Mouse (Mus musculus) CD4-positive, CD25-positive, alpha-beta regulatory T cell, adult 4 months (primary cell): ENCODE measurements around the gene Ereg. TPM values are rescaled to one million over a fixed set of nuclear protein-coding genes. Genes with fewer than 3 reads are reported as not detected.

Source experiments
- ATAC-seq: one replicate; pipeline ENCODE4 v1.8.0; 2017
- polyA plus RNA-seq, 2 experiments: library from polyadenylated mRNA; unstranded; fragments of 100-300 nt; shearing (Covaris generic); gene quantifications; one replicate each; pipeline ENCODE4 v1.2.1; 2017

Ereg gene
- polyA plus RNA-seq: not detected

DNA sequence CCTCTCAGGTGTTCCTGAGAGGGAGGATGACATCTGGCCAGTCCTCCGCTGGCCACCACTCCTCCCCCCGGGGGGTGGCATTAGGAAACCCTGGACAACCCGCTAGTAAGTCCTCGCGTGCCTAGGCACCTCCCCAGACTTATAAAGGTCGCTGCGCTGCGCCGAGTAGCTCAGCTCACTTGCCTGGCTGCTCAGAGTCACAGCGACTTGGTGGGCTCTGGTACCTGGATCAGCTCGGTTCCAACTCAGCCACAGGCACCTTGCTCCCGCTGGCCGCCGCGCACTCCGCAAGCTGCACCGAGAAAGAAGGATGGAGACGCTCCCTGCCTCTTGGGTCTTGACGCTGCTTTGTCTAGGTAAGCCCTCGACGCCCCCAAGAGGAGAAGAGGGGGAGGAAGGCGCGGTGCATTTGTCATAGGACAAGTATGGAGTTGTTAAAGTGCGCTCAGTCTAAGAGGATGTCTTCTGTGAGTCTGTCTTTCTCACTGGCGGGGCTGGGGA lies at the start of gene Ereg:
TSS of gene Ereg (plus strand) at position 173 of the 501 bp plus-strand sequence.
- no peak for ATAC-seq

DNA sequence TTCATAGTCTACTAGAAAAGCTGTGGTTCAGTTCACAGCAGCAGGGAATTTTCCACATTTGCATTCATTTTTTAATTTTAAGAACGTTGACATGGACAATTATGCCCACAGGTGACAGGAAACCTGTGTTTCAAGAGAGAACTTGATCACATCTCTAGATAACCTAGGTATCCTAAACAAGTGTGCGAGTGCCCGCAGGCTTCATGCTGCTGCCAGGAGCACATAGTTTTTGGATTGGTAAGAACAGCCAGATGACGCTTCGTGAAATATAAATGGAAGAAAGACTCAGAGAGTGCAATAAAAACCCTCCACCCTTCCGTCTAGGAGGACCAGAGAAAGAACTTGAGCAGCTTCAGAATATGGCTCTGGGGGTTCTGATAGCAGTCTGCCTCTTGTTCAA lies 47.3 kb upstream of the Ereg start, which contains the start of gene Epgn:
TSS of gene Epgn (plus strand) at position 301 of the 400 bp plus-strand sequence.
- ATAC-seq: no peak

DNA sequence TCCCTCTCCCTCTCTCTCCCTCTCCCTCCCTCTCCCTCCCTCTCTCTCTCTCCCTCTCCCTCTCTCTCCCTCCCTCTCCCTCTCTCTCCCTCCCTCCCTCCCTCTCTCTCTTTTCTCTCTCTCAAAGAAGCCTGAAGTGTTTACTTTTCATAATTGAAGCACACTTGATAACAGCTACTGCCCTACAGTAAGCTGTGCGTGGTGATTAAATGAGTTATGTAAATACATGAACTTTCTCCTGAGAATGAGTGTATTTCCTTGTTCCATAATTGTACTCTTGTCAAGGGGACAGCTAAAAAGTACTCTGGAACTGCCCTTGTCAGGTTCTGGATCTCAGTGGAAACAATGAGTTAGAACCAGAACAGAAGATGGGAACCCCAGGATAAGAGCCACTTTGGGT lies 46.6 kb upstream of the Ereg start:
- no peak for ATAC-seq

DNA sequence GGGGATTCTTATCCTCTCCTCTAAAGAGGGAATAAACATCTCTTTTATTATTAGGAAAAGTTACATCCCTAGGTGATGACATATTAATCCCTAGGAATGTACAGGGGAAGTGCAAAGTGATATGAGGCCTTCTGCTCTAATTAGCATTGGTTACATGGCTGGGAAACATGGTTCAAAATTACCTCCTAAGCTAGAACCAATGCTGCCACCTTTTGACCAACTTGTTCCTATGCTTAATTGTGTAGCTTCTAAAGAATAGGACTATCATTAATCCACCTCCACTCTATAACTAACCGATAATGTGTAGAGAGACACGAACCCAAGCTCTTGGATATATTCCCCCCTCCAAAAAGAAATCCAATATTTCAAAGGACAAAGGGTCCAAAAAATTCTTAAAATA lies 43.8 kb upstream of the Ereg start:
- ATAC-seq: no peak

DNA sequence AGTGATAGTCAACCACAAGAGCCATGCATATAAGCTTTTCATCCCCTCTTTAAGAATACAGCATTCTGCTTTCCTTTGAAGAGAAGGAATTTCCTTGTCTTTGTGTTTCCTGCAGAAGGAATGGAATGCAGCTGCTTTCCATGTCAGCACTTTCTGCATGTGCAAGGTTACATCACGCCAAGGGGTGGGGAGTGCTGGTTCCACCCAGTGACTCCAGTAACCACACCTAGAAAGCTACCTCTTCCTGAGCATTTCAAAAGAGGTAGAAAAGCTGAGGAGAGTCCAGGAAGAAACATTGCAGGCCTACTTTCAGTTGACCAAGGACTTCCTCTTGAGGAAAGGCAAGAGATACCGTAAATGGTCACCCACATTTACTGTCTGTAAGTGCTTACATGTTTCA lies 39.1 kb upstream of the Ereg start:
- ATAC-seq: no peak

DNA sequence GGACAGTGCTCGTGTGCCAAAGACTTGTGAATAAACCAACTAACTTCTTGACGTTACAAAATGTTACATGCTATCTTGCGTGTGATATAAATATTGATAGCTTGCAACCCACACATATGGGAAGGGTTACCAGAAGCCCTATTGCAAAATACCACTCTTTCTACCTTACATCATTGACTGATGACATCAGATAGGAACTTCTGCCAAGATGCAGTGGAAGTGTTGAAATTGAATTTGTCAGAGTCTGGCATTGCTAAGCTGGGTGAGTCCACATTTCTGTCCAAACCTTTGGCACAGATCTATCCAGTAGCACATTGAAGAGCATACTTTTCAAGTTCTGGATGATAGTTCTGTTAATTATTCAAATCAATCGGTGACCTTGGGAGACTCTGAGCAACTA lies 37.8 kb upstream of the Ereg start:
- no peak for ATAC-seq

DNA sequence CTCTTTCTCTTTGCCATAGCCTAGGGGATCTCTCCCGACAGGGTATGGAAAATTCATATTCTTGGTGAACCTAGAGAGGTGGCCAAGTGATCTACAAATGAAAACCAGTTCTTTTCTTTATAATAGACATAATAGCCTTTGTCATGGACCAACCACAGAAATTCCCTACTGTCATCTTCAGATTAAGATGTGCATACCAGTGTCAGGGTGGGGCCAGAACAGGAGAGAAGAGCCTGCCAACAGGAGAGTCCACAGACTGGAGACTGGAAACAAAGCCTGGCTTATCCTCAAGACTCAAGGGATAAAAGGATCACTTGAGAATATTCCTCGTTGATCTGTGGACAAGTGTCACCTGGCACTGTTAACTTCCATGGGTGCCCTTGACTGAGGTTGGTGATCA lies 36.7 kb upstream of the Ereg start:
- no peak for ATAC-seq

DNA sequence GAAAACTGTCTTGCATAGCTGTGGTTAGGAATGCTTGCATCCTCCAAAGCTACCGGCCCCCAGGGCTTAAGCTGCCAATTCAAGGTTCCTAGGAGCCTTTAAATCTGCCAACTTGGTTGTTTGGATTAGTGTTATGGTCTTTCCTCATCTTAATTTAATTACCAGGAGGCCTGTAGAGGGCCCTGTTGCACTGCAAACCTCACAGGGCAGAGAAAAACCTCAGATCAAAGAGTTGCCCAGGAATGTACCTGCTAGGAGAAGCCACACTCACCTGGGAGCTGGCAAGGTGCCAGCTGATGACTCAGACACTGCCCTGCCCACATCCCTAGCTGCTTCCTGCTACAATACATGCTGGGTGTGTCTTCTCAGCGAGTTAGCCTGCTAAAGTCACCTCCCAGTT lies 35.9 kb upstream of the Ereg start:
- ATAC-seq: peak; percentile 95

DNA sequence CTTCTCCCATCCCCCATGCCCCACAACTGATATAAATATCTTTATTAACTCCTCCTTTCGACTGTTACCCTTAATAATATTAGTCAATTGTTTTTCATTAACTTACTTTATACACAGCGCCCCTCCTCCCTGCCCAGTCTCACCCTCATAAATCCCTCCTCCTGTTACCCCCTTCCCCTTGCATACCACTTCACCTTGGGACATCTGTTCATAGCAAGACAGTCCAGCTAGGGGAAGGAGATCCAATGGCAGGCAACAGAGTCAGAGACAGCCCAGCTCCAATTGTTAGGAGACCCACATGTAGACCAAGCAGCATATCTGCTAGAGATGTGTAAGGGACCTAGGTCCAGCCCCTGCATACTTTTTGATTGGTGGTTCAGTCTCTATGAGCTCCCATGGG lies 35.5 kb upstream of the Ereg start:
- ATAC-seq: no peak

DNA sequence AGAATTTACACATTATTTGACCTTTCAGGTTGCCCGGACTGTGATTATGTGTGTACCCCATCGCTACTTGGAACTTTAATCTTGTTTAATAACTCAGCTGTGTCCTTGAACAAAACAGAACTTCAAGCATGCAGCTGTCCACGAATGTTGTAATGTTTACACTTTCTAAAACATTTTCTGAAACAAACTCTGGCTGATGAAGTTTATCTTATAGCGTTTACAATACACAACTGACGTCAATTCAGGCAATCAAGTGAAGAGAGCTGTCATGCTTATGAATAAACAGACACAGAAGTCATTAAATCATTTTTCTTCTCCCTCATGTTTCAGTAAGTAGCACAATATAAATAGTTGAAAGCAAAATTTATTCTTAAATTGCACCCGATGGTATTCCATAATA lies 26.4 kb upstream of the Ereg start:
- no peak for ATAC-seq

DNA sequence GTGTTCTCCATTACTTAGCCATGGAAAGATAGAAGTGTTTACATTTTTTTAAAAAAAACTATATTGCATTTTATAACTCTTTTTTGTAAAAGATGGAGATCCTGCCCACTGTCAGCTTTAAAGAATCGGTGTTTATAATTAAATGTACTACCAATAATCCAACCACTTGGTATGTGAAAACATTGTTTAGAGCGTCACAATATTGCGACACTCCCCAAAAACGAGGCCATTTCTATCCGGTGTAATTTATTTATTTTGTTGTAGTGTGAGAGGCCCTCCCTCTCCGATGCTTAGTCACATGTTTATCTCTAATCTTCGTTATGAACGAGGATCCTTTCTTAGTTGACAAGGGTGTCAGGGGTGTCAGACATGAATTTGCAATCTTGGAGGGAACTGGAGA lies 26.0 kb upstream of the Ereg start:
- ATAC-seq: no peak

DNA sequence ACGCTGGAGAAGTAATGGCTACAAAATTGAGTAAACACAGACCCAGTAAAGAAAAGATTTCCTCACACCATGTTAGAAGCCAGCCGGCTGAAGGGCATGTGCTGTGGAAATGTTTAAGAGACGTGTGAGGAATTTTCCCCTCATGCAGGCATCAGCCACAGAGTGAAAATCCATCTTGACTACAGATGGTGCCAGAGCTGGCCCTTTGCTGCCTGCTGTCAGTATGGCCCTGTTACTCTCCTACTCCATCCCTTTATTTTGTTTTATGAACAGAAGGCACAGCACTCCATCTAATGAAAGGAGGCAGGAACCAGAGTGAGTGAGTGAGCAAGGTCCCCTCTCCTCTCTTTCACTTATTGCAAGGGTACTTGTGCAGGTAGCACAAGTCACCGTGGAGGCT lies 2.1 kb upstream of the Ereg start:
- ATAC-seq: no peak

DNA sequence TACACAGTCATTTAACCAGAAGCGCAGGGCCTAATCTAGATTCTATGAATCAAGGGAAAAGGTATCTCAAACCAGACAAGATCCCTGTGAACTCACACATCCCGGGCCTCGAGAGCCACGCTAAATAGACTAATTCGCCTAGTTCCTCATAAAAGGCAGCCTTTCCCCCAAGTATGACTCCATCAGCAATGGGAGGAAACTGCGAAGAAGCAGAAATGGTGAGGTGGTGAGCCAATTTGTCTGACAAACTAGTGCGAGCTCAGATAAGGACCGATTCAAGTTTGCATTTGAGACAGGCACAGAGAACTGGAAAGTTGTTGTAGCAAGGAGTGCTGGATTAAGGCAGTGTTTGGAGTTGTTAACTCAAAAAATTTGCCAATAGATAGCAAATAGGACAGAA lies 796 bp upstream of the Ereg start:
- no peak for ATAC-seq

DNA sequence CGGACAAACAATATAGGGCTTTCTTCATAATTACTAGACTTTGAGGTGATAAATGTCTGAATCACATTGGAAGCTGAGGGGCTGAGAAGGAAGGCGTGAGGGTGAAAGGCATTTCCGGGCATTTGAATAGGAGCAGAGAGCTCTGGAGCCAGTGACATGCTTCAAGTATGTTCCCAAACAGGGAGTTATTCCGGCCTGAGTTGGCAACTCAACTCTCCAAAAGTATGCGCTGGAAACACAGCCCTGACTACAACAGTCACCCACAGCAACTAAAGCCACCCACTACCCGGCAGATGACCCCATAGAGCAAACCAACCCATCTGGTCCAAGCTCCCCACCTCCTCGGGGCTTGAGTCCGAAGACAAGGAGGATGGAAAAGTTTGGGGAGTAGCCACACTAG lies 396 bp upstream of the Ereg start:
- ATAC-seq: no peak

DNA sequence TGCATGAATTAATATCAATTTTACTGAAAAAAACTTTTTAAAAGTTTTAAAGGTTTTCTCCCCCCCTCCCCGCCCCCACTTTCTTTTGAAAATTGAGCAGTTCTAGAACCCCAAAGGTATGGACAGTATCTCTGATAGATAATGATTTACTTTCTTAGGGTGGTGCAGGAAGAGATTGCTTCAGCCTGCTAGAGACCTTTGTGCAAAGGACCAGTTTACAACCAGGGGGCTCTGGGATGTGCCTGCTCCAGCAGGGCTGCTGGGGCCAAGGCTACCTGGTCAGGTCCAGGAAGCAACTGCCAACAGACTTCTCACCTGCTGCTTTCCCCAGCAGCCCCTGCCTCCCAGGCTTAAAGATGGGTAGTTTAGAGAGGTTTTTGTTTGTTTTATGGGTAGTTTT lies 599 bp downstream of the Ereg start:
- no peak for ATAC-seq

DNA sequence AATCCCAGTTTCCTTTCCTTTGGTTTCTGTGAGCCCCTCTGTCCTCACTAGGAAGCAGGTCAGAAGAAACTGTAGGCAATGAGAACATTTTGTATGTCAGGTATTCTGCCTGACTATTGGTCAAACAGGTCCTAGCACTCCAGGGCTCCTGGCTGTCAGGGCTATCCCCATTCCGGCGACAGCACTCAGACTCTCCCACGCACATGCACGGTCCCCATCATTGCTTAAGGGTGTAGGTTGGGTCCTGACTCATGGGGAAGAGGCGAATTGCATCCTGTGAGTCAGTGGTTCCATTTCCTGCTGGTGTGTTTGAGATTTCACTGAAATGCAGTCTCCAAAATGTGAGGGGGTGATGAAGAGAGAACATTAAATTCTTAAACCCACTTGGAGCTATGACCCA lies 8.6 kb downstream of the Ereg start:
- peak; percentile 77 for ATAC-seq

DNA sequence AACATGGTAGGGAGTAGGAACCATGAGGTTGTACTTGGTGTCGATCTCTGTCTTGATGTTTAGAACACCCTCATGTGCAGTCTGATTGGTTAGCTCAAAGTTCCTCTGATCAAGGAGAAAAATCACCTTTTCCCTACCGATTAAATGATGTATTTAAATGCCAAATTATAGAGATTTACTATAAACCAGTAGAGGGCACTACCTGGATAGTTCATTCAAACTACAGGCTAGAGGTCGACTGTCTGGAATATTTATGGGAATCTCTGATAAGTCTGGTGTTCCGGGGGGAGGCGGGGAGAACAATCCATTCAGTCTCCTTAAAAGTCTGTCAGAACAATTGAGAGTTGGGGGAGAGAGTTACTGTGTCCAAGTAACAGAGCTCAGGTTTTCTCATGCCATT lies 10.9 kb downstream of the Ereg start:
- ATAC-seq: no peak

DNA sequence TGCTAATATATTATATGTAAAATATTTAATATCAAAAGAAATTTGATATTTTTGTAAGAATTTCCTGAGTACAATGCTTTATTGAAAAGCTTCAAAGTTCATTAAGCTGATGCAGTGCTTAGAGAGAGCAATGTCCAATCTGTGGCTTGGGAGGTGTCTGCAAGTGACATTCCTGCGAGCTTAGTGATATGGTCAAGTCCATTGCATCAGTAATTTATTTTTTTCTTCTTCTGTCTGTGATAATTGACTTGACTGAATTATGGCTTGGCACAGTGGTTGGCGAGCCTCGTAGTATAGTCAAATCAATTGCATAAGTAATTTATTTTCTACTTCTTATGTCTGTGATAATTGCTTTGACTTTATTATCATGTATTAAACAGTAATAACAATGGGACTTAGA lies 15.9 kb downstream of the Ereg start:
- no peak for ATAC-seq

DNA sequence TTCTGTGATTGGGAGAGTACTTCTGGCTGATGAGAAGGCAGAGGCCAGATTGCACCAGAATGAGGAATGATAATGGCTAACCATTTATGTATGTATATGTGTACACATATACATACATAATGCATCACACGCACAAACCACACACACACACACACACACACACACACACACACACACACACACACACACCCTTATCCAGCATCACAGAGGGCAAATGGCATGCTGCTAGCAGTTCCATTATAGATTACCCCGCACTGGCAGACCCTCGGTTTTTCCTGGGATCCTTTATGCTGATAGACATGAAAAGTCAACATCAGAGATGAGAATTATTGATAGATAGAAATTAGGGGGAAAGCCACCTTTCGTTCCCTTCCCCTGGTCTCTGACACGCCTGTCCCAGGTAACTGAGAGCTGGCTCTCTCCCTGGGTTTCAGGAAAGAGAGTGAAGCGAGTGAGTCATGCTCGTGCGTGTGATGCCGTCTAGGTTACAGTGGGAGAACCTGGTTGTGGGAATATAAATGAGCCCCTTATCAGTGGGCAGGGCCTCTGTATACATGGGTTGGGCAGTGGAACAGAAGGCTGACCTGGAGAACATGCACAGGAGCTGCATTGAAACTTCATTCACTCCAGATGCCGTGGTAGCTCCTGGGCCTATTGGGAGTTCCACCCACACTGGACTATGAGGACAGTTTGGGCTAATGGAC lies 23.6 kb downstream of the Ereg start:
- no peak for ATAC-seq

DNA sequence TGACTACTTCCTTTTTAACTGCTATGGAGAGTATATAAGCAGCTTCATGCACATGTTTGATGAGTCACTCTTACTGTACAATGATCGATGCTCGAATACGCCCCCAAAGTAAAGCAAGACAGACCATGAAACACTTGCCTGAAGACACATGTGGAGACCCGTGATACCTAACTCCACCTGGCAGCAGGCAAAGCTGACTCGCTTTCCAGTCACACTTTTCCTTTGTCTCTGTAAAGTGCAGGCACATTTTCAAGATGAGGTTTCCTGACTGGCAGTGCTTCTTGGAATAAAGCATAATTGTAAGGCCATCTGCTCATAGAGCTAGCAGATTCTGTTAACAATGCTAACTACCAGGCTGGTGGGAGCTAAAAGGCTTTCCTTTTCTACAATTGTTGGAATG lies 27.3 kb downstream of the Ereg start:
- no peak for ATAC-seq

DNA sequence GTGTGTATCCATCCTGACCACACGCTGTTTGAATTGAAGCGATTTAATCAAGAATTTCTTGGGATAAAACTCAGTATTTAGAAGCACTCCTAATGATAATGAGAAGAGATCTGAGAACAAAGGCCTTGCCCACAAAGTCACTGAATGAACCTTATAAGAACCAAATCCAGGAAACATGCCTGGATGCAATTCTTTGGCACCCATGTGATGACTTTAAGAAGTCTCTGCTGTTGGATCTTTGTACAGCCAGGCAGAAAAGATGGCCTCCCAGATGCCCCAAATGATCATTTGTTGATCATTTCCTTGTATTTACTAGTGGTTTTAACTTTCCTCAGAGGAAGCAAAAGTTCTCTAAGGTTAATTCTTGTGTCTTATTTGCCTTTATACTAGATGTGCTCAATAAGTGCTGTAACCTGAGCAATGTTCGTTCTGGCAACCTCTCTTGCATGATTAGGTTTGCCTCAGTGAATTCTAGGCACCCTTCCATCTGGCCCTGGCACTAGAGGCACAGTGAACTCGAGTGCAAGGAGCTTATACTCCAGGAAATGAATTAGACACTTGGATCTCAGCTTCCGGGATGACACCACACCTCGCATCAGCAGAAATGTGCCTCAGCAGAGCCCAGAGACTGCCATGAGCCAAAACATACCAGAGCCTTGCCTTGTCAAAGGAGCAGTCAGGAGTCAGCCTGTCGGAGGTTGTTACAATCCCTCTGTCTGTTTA lies 29.7 kb downstream of the Ereg start:
- ATAC-seq: no peak

DNA sequence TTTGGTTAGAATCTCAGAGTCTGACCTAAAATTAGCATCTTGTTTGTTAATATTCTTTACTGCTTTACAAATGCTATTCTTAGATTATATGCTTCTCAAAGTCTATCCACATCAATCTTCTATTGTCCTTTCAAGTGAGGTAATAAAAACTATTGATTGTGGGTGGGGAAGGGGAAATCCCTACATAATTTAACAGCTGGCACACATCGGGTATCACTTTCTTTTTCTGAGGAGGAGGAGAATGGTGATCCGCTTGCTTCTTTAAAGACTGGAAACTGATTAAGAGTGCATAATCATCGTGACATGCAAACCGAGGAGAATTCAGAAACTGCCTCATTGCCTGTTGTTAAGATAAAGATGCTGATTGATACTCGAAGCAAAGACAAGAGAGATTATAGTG lies 31.8 kb downstream of the Ereg start:
- peak; percentile 71 for ATAC-seq

DNA sequence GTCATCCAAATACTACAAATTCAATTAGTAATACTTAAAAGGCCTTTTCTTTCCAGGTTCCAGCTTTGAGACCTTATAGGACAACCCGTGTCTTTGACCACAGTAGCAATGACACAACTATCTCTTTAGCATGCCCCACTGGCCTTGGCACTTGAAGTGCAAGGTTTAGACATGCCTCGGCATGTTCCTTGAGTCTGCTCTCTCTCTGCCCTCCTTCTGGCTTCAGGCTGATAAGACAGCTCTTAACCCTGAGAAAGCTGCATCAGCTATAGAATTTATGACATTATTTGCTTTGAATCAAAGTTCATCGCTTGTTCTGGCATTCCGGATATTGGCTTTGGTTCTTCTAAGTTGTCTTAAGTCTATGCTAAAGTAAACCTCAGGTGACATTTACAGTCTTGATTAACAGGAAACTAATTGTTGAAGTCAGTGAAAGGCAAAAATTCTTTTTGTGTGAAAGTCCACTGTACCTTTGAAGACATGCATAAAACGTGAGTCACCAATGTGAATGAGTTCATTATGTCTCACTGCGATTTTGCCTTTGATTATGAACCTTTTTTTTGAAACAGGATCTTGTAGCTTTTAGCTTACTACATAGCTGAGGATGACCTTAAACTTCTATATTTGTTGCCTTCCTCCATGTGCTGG lies 35.7 kb downstream of the Ereg start:
- no peak for ATAC-seq

DNA sequence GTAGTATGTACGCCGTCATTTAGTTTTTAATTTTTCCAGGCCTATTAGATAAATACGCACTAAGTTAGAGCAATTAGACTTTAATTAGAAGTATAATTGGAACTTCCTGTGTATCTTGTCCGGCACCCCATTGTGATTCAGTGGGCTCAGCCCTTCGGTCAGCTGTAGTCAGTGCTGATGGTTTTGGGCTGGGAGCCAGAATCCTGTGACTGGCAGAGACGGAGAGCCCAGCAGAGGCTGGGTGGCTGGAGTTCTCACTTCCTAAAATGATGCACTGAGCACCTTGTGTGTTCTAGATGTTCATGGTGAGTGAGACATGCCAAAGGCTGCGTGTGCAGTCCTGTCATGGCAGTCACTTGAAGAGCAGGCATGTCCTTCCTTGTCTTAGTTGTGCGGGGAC lies 36.6 kb downstream of the Ereg start:
- ATAC-seq: no peak
